Mouse (Mus musculus): ENCODE results near the gene Lin54. TPM values are rescaled to one million over a fixed set of nuclear protein-coding genes. Genes with fewer than 3 reads are reported as not detected.

Lin54 gene
- polyA plus RNA-seq, 1 experiment from 2014 or later = 13.6 TPM

DNA sequence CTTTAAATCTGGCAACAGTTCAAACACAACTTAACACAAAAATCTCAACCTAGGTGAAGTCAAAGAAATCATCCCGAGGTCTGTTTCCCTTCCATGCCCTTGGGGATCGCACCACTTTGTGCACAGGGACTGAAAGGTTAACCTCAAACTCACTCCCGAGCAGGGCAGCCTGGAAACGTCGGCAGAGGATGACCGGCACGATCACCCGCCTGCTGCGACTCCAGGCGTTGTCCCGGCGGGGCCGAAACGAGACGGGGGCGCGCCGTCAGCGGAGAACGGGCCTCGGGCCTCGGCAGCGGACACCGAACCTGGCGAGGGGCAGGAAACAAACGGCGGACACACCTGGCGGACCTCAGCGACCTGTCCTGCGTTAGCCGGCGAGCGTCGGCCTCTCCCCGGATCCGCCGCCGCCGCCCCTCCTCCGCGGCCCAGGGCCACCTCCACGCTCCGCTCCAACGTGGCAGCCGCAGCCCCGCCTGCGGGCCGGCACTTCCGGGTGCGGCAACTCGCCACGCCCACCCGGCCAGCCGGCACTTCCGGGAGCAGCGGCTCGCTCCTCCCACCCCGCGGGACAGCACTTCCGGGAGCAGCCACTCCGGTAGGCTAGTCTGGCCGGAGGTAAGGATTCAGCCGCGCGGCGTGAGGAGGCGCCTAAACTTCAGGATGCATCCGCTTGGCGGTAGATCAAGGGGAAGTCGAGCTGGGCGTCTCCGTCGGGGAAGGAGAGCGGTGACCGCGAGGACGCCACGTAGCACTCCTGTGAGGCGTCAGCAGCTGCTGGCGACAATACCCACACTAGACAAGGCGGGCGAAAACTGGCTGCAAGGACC is 84.5 kb downstream of the Lin54 start, which contains the start of gene Sec31a:
TSS of gene Sec31a (minus strand) at position 474 of the 830 bp plus-strand sequence.
- WGBS = under 1% methylated on average over 63 of the region's 82 CpGs

DNA sequence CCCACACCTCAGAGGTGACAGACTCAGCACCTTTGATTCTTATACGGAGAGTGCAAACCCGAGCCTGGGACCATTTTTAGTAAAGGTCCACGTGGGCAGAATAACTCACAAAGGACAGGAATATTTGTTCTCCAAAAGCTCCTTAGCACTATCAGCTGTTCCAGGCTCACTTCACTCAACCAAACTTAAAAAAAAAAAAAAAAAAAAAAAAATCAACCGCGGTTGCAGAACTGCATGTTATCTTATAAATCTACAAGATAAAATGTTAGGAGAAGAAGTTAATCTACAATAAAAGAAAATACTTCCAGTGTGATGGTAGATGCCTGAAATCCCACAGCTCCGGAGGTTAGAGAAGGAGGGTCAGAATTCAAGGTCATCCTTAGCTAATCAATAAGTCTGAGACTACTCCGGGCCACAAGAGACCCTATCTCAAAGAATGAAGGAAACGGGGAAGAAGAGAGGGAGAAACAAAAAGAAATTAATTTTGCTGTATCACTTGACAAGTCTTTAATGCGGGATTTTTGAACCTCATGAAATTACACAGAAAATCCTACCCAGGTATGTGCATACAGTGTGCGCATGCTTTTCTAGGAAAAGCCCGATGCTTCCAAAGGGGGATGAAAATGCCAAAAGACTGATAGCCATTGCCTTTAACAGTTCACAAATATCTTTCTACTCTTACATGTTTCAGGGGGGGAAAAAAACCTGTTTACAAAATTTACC is 85.8 kb downstream of the Lin54 start:
- H3K4me3 ChIP-seq = peak overlapping the region; percentile 91
- no peak for ATAC-seq (ENCODE audit: insufficient number of reproducible peaks, insufficient read depth, low FRiP score, low TSS enrichment)

More for the DNA sequence above, 84.5 kb downstream of the Lin54 start, which contains the start of gene Sec31a:
- ATAC-seq (ENCODE audit: insufficient number of reproducible peaks, insufficient read depth, low FRiP score, low TSS enrichment) = peak; percentile 95
- Histone ChIP-seq H3K36me3 (peaks cover 20% of the 10 kb centered on the region), H3K27me3 (no peaks in the 10 kb centered on the region), H3K4me1 (peaks cover 11% of the 10 kb centered on the region; the same call in 1 of the 2 replicates), H3K27ac (peak within 1 kb of the TSS; percentile 91), H3K4me2 (replicated peaks) (peak within 1 kb of the TSS; percentile 46), H3K9me3 (no peaks in the 10 kb centered on the region), H3K4me3 (peak within 1 kb of the TSS; percentile 91), H3K9ac (peak within 1 kb of the TSS; percentile 87)

DNA sequence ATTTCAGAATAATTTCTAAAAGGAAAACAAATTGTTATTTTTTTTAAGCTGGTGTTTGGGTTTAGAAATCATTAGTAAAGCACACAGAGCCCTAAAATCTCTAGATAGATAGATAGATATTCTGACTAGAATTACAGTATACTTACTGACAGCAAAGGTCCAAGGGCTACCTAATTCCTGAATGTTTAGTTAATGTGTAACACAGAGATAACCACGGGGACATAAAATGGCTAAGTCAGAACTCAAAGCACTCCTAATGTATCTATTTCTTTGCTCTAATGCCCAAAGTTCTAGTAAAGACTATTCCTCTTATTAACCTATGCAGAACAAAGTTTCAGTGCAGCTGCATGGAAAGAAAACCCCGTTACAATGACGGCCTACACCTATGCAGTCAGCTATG is 87.6 kb downstream of the Lin54 start:
- no peaks in the 10 kb centered on the region for H3K9me3 ChIP-seq
- H3K36me3 ChIP-seq = 0 out of 2 replicates have a peak, but pooled peaks cover 10% of the 10 kb centered on the region
- no peak overlapping the region for H3K9ac ChIP-seq
- H3K27ac ChIP-seq = no peak overlapping the region
- H3K4me2 ChIP-seq (replicated peaks) = no peak overlapping the region
- 78% methylated on average over 3 of the region's 3 CpGs for WGBS
- peaks cover 11% of the 10 kb centered on the region; the same call in 1 of the 2 replicates for H3K4me1 ChIP-seq
- no peaks in the 10 kb centered on the region for H3K27me3 ChIP-seq
- no peak for ATAC-seq (ENCODE audit: insufficient number of reproducible peaks, insufficient read depth, low FRiP score, low TSS enrichment)
- H3K4me3 ChIP-seq = no peak overlapping the region

More for the DNA sequence above, 85.8 kb downstream of the Lin54 start:
- H3K9ac ChIP-seq = peak overlapping the region; percentile 31; the same call in 1 of the 2 replicates
- no peaks in the 10 kb centered on the region for H3K27me3 ChIP-seq
- peaks cover 11% of the 10 kb centered on the region; the same call in 1 of the 2 replicates for H3K4me1 ChIP-seq
- no peak overlapping the region for H3K27ac ChIP-seq
- WGBS = 59% methylated on average over 11 of the region's 11 CpGs
- peaks cover 12% of the 10 kb centered on the region for H3K36me3 ChIP-seq
- no peaks in the 10 kb centered on the region for H3K9me3 ChIP-seq
- H3K4me2 ChIP-seq (replicated peaks) = peak overlapping the region; percentile 46

DNA sequence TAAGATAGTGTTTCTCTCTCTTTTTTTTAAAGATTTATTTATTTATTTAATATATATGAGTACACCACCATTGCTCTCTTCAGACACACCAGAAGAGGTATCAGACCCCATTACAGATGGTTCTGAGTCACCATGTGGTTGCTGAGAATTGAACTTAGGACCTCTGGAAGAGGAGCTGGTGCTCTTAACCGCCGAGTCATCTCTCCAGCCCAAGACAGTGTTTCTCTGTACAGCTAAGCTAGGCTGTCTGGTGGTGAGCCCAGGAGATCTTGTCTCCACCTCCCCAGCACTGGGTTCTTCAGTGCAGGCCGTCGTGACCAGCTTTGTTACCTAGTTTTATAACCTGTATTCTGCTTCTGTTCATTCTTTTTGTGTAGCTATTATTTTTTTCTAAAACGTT is 90.2 kb downstream of the Lin54 start:
- H3K9me3 ChIP-seq = no peaks in the 10 kb centered on the region
- no peak for ATAC-seq (ENCODE audit: insufficient number of reproducible peaks, insufficient read depth, low FRiP score, low TSS enrichment)
- H3K4me3 ChIP-seq = no peak overlapping the region
- H3K36me3 ChIP-seq = peaks cover 20% of the 10 kb centered on the region
- no peaks in the 10 kb centered on the region for H3K27me3 ChIP-seq
- peaks cover 5% of the 10 kb centered on the region; the same call in 1 of the 2 replicates for H3K4me1 ChIP-seq
- 94% methylated on average over 5 of the region's 5 CpGs for WGBS
- no peak overlapping the region for H3K9ac ChIP-seq
- H3K27ac ChIP-seq = no peak overlapping the region
- H3K4me2 ChIP-seq (replicated peaks) = no peak overlapping the region

DNA sequence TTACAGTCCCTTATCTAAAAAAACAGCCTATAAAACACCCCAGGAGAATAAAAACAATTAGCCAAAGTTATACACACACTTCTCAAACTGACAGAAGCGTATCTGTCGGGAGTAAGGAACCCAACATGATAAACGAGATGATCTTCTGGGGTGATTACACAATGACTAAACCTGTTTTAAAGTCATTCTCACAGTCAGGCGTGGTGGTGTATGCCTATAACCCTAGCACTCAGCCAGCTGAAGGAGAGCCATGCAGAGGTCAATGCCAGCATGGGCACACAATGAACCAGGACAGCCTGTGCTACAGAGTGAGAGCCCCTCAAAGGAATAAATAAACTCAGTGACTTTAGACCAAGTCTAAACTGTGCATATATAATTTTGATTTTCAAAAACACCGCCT is 92.0 kb downstream of the Lin54 start:
- Histone ChIP-seq H3K27ac (no peak overlapping the region), H3K36me3 (peaks cover 33% of the 10 kb centered on the region), H3K27me3 (no peaks in the 10 kb centered on the region), H3K9ac (no peak overlapping the region), H3K9me3 (no peaks in the 10 kb centered on the region), H3K4me1 (peaks cover 2% of the 10 kb centered on the region; the same call in 1 of the 2 replicates), H3K4me3 (no peak overlapping the region), H3K4me2 (replicated peaks) (no peak overlapping the region)
- WGBS = 90% methylated on average over 5 of the region's 5 CpGs
- no peak for ATAC-seq (ENCODE audit: insufficient number of reproducible peaks, insufficient read depth, low FRiP score, low TSS enrichment)

DNA sequence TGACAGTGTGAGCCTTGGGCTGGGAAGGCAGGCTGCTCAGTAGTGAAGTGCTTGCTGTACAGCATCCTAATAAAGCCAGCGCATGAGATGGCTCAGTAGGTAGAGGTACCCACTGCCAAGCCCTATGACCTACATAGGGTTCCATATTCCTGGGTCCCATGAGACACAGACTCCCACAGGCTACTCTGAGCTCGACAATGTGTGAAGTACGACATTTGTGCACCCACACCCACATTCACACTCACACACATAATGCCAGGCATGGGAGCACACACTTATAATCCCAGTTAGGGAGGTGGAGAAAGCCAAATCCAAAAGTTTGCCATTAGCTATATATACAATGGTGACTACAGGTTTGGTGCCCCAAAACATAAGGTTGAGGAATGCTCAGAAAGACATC is 103.7 kb downstream of the Lin54 start:
- Histone ChIP-seq H3K27ac (no peak overlapping the region), H3K9ac (no peak overlapping the region), H3K27me3 (no peaks in the 10 kb centered on the region), H3K4me3 (no peak overlapping the region), H3K4me1 (no peaks in the 10 kb centered on the region), H3K4me2 (replicated peaks) (no peak overlapping the region), H3K36me3 (peaks cover 84% of the 10 kb centered on the region), H3K9me3 (no peaks in the 10 kb centered on the region)
- ATAC-seq (ENCODE audit: insufficient number of reproducible peaks, insufficient read depth, low FRiP score, low TSS enrichment) = no peak
- WGBS = 96% methylated on average over 3 of the region's 3 CpGs

DNA sequence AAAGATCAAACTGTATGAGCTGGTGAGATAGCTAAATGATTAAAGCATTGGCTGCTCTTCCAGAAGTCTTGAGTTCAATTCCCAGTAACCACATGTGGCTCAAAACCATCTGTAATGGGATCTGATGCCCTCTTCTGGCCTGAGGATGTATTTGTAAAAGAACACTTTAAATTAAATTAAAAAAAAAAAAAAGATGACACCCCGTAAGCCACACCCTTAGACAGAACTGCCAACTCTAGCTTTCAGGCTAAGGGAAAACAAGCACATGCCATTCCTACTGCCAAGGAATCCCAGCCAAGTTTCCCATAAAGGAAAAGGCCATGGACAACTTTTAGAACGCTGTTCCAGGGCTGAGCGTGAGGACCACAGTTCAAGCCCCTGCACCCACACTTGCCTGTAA is 106.8 kb downstream of the Lin54 start:
- Histone ChIP-seq H3K27me3 (no peaks in the 10 kb centered on the region), H3K4me2 (replicated peaks) (no peak overlapping the region), H3K4me3 (no peak overlapping the region), H3K4me1 (no peaks in the 10 kb centered on the region), H3K9me3 (no peaks in the 10 kb centered on the region), H3K9ac (no peak overlapping the region), H3K27ac (no peak overlapping the region), H3K36me3 (peaks cover 95% of the 10 kb centered on the region)
- 84% methylated on average over 3 of the region's 3 CpGs for WGBS
- ATAC-seq (ENCODE audit: insufficient number of reproducible peaks, insufficient read depth, low FRiP score, low TSS enrichment) = no peak

DNA sequence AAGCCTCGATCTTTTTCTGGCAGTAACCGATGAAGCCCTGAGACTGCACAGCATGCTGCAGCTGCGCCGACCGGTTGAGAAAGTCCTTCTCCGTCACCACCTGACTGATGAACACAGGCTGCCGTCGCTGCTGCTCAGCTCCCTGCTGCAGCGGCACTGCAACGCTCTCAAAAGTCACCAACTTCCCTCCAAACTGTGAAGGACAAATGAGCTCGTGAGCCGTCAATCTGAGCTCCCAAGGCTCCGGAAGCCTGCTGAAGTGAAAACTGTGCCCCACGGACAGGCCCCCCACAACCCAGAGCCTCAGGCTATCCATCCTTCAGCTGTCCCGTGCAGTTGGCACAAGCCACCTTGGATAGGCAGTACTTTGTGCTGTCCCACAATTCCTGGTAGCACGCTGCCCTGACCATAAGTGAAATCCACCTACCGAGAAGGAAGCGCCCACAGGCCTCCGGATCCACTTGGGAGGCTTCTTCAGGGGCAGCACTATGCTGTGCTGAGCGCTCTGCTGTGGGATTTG is 107.9 kb downstream of the Lin54 start:
- H3K36me3 ChIP-seq = peaks cover 89% of the 10 kb centered on the region

More for the DNA sequence above, 107.9 kb downstream of the Lin54 start:
- H3K9ac ChIP-seq = no peak overlapping the region
- no peaks in the 10 kb centered on the region for H3K4me1 ChIP-seq
- no peak overlapping the region for H3K27ac ChIP-seq
- 94% methylated on average over 20 of the region's 20 CpGs for WGBS
- H3K4me2 ChIP-seq (replicated peaks) = no peak overlapping the region
- ATAC-seq (ENCODE audit: insufficient number of reproducible peaks, insufficient read depth, low FRiP score, low TSS enrichment) = no peak
- H3K9me3 ChIP-seq = no peaks in the 10 kb centered on the region
- no peak overlapping the region for H3K4me3 ChIP-seq
- H3K27me3 ChIP-seq = no peaks in the 10 kb centered on the region

Small RNA genes within 50 kb of the gene (microRNA-seq; reads per million reads assigned to microRNA genes)
- not detected for gene Gm23222

Other genes starting within 250 kb of the Lin54 start
- gene Sec31a, start 84.4 kb downstream of the Lin54 start, polyA plus RNA-seq (2016; fragmentation: Nextera tagmentation; extraction: Ambion mirVana) = 156 TPM in 2 replicates
- gene Cops4, start 17.7 kb upstream of the Lin54 start, polyA plus RNA-seq (2016; fragmentation: Nextera tagmentation; extraction: Ambion mirVana) = 206 and 210 TPM in 2 replicates
- 3.4 and 3.6 TPM in 2 replicates for gene Plac8, start 71.6 kb upstream of the Lin54 start, polyA plus RNA-seq (2016; fragmentation: Nextera tagmentation; extraction: Ambion mirVana)
- 57.8 and 59.8 TPM in 2 replicates for gene Coq2, start 174.5 kb upstream of the Lin54 start, polyA plus RNA-seq (2016; fragmentation: Nextera tagmentation; extraction: Ambion mirVana)
- 2.6 and 3.1 TPM in 2 replicates for gene Hpse, start 219.1 kb upstream of the Lin54 start, polyA plus RNA-seq (2016; fragmentation: Nextera tagmentation; extraction: Ambion mirVana)